Mouse (Mus musculus) c-Kit-negative CD71-positive TER-119-positive erythroid progenitor cells, embryonic 14.5 days (primary cell): ENCODE data around the gene Mccc2.

ENCODE experiments used
- DNase-seq: peaks from one replicate; pipeline ENCODE4 v3.0.0-alpha.2; 2013; ENCODE audit warnings: low read depth, low spot score

The Mccc2 gene

GRCm38 (mm10) chr13:99939320-99939671 is 76.1 kb downstream of the Mccc2 start:
- DNase-seq, result no peak

- no peak for DNase-seq
Measured at GRCm38 (mm10) chr13:99938606-99939319, 76.7 kb downstream of the Mccc2 start.

- no peak for DNase-seq
Measured at GRCm38 (mm10) chr13:99937741-99938140, 77.7 kb downstream of the Mccc2 start.

GRCm38 (mm10) chr13:99932406-99932805 is 83.0 kb downstream of the Mccc2 start:
- DNase-seq, result no peak

GRCm38 (mm10) chr13:99931502-99931901 is 83.9 kb downstream of the Mccc2 start:
- no peak for DNase-seq

GRCm38 (mm10) chr13:99926249-99926648 is 89.2 kb downstream of the Mccc2 start:
- no peak for DNase-seq

- DNase-seq, result no peak
Measured at GRCm38 (mm10) chr13:99915632-99916031, 99.8 kb downstream of the Mccc2 start.

- DNase-seq, result no peak
Measured at GRCm38 (mm10) chr13:99900965-99901364, 114.5 kb downstream of the Mccc2 start, which contains the start of gene Cartpt. TSS of gene Cartpt (minus strand) at chr13:99901091.

GRCm38 (mm10) chr13:99900557-99900892 is 114.9 kb downstream of the Mccc2 start:
- no peak for DNase-seq

- no peak for DNase-seq
Measured at GRCm38 (mm10) chr13:99899670-99900556, 115.5 kb downstream of the Mccc2 start.

GRCm38 (mm10) chr13:99898816-99899215 is 116.6 kb downstream of the Mccc2 start:
- DNase-seq, result no peak
